Mouse (Mus musculus) E14TG2a.4 (cell line): ENCODE measurements at regions not wholly inside any gene's neighbourhood (a gene's known extent, or its start where the extent isn't known, plus 50 kb on each side); places are given as distances from the start of the nearest gene placed in this dataset.

Source experiments
- CTCF ChIP-seq: conservative IDR thresholded peaks from 2 replicates; pipeline ENCODE4 v1.5.1; 2014; ENCODE audit warnings: low read length
- POU5F1 ChIP-seq: IDR thresholded peaks from 2 replicates; pipeline ENCODE4 v1.6.1; 2014; ENCODE audit warnings: low read length, borderline replicate concordance

- TF ChIP-seq CTCF (peak; percentile 62), POU5F1 (no peak)
Measured at GRCm38 (mm10) chr11:12540333-12540870, 75.6 kb upstream of the Cobl start.
